Mouse (Mus musculus) liver, postnatal 0 days (tissue): Measurements from ENCODE around the gene Gimap8.

ENCODE experiments used
- CTCF ChIP-seq: sonication (generic); IDR thresholded peaks from 2 replicates; pipeline ENCODE4 v1.5.1; 2016; ENCODE audit warnings: antibody characterized with exemption, low read depth
- EP300 ChIP-seq: IDR thresholded peaks from 2 replicates; pipeline ENCODE4 v1.6.1; 2016; ENCODE audit warnings: antibody characterized with exemption, low read depth, mild to moderate bottlenecking

GRCm38 (mm10) chr6:48614756-48615155 is 32.3 kb upstream of the Gimap8 start:
- TF ChIP-seq CTCF (no peak), EP300 (no peak)
